Mouse (Mus musculus): ENCODE measurements at regions not wholly inside any gene's neighbourhood (a gene's known extent, or its start where the extent isn't known, plus 50 kb on each side); places are given as distances from the start of the nearest gene placed in this dataset.

DNA sequence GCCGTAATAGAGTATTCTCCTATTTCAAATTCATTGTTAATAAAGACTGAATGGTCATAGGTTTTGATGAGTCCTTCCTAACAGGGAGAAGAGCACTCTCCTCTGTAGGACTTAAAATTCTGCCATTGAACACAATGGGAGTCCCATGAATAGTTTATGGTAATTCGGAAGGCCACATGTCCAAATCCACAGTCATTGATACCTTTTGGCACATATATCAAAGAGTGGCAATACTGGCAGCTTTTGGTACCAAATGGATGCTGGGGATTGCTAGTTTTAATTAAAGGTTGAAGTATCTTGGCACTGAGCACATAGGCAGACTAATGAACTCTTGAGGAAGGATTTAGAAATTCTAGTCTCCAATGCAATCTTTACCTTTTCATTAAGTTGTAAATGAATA, 298.5 kb upstream of the Cadm2 start:
- no peak for TF ChIP-seq CTCF (IDR thresholded peaks at IDR 0.05)

DNA sequence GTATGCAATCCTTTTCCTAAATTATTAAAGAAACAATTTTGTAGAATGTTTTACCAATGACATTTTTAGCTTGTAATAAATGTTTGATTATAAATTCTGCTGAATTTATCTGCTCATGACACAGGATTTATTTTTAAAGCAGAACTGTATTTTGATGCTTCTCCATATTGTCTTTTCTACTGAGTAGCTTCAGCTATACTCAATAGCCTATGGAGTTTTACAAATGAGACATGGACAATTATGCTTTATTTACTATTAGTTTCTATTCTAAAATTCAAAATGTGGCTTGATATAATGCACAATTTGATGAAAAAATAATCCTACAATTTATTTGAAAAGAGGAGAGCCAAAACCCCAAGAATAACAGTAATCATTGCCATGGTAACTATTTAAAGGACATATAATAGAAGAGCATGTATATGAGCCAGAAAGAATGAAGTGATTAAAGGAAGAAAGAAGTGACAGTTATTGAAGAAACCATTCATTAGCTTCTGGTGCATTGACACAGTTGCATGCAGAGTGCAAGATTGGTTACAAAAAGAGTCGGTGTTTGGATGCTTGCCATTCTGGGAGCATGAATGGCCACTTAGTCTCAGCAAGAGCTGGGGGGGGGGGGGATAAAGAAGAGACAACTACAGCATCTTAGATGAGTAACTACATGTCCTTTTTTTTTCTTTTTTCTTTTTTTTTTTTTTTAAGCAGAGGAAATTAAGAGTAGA, 250.8 kb upstream of the Cadm2 start:
- 53% methylated on average over 1 of the region's 1 CpGs for WGBS
- intact Hi-C loops (cut with DNase I), result no loop called here
- Histone ChIP-seq H3K4me1 (ENCODE audit: control insufficient read depth, insufficient read depth, low read length) (no peaks in the 10 kb centered on the region), H3K4me3 (no peak overlapping the region), H3K79me2 (replicated peaks; ENCODE audit: control insufficient read depth, insufficient read depth, low read length) (no peaks in the 10 kb centered on the region), H3K36me3 (ENCODE audit: control insufficient read depth, insufficient read depth, low read length) (no peaks in the 10 kb centered on the region), H3K27me3 (ENCODE audit: control insufficient read depth, insufficient read depth, low read length) (no peaks in the 10 kb centered on the region), H3K9ac (ENCODE audit: low read depth, low read length) (no peak overlapping the region), H3K27ac (no peak overlapping the region)
- no peak for TF ChIP-seq CTCF (IDR thresholded peaks at IDR 0.05)
- no peak for TF ChIP-seq EP300 (IDR thresholded peaks at IDR 0.05; ENCODE audit: insufficient read depth, low read depth, low read length)
- TF ChIP-seq POLR2A (IDR thresholded peaks at IDR 0.05; ENCODE audit: insufficient read depth, low read depth, low read length), result no peak
- DNase-seq, result no peak

More for the DNA sequence above, 298.5 kb upstream of the Cadm2 start:
- Histone ChIP-seq H3K79me2 (replicated peaks; ENCODE audit: control insufficient read depth, insufficient read depth, low read length) (no peaks in the 10 kb centered on the region), H3K9ac (ENCODE audit: low read depth, low read length) (no peak overlapping the region), H3K27ac (no peak overlapping the region), H3K36me3 (ENCODE audit: control insufficient read depth, insufficient read depth, low read length) (no peaks in the 10 kb centered on the region), H3K4me1 (ENCODE audit: control insufficient read depth, insufficient read depth, low read length) (no peaks in the 10 kb centered on the region), H3K4me3 (no peak overlapping the region), H3K27me3 (ENCODE audit: control insufficient read depth, insufficient read depth, low read length) (no peaks in the 10 kb centered on the region)
- 84% methylated on average over 2 of the region's 2 CpGs for WGBS
- DNase-seq, result no peak
- intact Hi-C loops (cut with DNase I), result no loop called here

DNA sequence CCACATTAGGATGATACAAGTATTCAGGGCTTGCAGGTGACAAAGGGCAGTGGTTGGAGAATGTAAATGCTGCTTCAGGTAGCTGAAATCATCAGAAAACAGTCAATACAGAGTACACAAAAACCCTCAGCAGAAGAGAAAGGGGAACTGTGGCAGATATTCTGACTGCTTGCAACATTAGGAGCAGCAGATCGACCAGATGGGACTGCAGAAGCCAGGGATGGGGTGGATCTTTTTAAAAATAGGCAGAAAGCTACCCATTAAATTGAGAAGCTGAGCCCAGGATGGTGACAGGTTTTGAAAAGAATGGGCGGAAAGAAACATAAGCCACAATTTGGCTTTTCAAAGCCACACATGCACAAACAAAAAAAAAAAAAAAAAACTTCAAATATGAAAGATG, 229.5 kb upstream of the Cadm2 start:
- no peak for DNase-seq
- no peaks in the 10 kb centered on the region for H3K27me3 ChIP-seq (ENCODE audit: control insufficient read depth, insufficient read depth, low read length)
- H3K36me3 ChIP-seq (ENCODE audit: control insufficient read depth, insufficient read depth, low read length), result no peaks in the 10 kb centered on the region
- no peak overlapping the region for H3K27ac ChIP-seq
- H3K4me3 ChIP-seq, result no peak overlapping the region
- no peak overlapping the region for H3K9ac ChIP-seq (ENCODE audit: low read depth, low read length)
- 58% methylated on average over 2 of the region's 2 CpGs for WGBS
- no peaks in the 10 kb centered on the region for H3K79me2 ChIP-seq (replicated peaks; ENCODE audit: control insufficient read depth, insufficient read depth, low read length)
- TF ChIP-seq CTCF (IDR thresholded peaks at IDR 0.05) (no peak), EP300 (IDR thresholded peaks at IDR 0.05; ENCODE audit: insufficient read depth, low read depth, low read length) (no peak), POLR2A (IDR thresholded peaks at IDR 0.05; ENCODE audit: insufficient read depth, low read depth, low read length) (no peak)
- intact Hi-C loops (cut with DNase I), result no loop called here
- no peaks in the 10 kb centered on the region for H3K4me1 ChIP-seq (ENCODE audit: control insufficient read depth, insufficient read depth, low read length)

GRCm38 (mm10) chr16:67844481-67844880, 223.8 kb upstream of the Cadm2 start:
- no peaks in the 10 kb centered on the region for H3K4me1 ChIP-seq (ENCODE audit: control insufficient read depth, insufficient read depth, low read length)
- H3K27me3 ChIP-seq (ENCODE audit: control insufficient read depth, insufficient read depth, low read length), result no peaks in the 10 kb centered on the region; the same call in 1 of the 2 replicates
- H3K36me3 ChIP-seq (ENCODE audit: control insufficient read depth, insufficient read depth, low read length), result no peaks in the 10 kb centered on the region
- H3K79me2 ChIP-seq (replicated peaks; ENCODE audit: control insufficient read depth, insufficient read depth, low read length), result no peaks in the 10 kb centered on the region
- TF ChIP-seq CTCF (IDR thresholded peaks at IDR 0.05), result no peak
- no peak for TF ChIP-seq EP300 (IDR thresholded peaks at IDR 0.05; ENCODE audit: insufficient read depth, low read depth, low read length)
- TF ChIP-seq POLR2A (IDR thresholded peaks at IDR 0.05; ENCODE audit: insufficient read depth, low read depth, low read length), result no peak
- no peak overlapping the region for H3K9ac ChIP-seq (ENCODE audit: low read depth, low read length)
- intact Hi-C loops (cut with DNase I), result no loop called here
- 64% methylated on average over 5 of the region's 5 CpGs for WGBS
- no peak overlapping the region for H3K27ac ChIP-seq
- no peak overlapping the region for H3K4me3 ChIP-seq
- no peak for DNase-seq

GRCm38 (mm10) chr16:67797236-67797635, 176.5 kb upstream of the Cadm2 start:
- Histone ChIP-seq H3K36me3 (ENCODE audit: control insufficient read depth, insufficient read depth, low read length) (no peaks in the 10 kb centered on the region), H3K27me3 (ENCODE audit: control insufficient read depth, insufficient read depth, low read length) (no peaks in the 10 kb centered on the region), H3K4me1 (ENCODE audit: control insufficient read depth, insufficient read depth, low read length) (no peaks in the 10 kb centered on the region), H3K79me2 (replicated peaks; ENCODE audit: control insufficient read depth, insufficient read depth, low read length) (no peaks in the 10 kb centered on the region), H3K4me3 (no peak overlapping the region), H3K27ac (no peak overlapping the region), H3K9ac (ENCODE audit: low read depth, low read length) (no peak overlapping the region)
- no peak for TF ChIP-seq EP300 (IDR thresholded peaks at IDR 0.05; ENCODE audit: insufficient read depth, low read depth, low read length)
- TF ChIP-seq CTCF (IDR thresholded peaks at IDR 0.05), result no peak
- no peak for TF ChIP-seq POLR2A (IDR thresholded peaks at IDR 0.05; ENCODE audit: insufficient read depth, low read depth, low read length)
- DNase-seq, result no peak
- intact Hi-C loops (cut with DNase I), result no loop called here

GRCm38 (mm10) chr16:67776091-67776490, 155.4 kb upstream of the Cadm2 start:
- 43% methylated on average over 3 of the region's 3 CpGs for WGBS
- DNase-seq, result no peak

More at GRCm38 (mm10) chr16:67776091-67776490, 155.4 kb upstream of the Cadm2 start:
- TF ChIP-seq POLR2A (IDR thresholded peaks at IDR 0.05; ENCODE audit: insufficient read depth, low read depth, low read length), result no peak
- TF ChIP-seq CTCF (IDR thresholded peaks at IDR 0.05), result peak; percentile 59
- Histone ChIP-seq H3K79me2 (replicated peaks; ENCODE audit: control insufficient read depth, insufficient read depth, low read length) (no peaks in the 10 kb centered on the region), H3K36me3 (ENCODE audit: control insufficient read depth, insufficient read depth, low read length) (no peaks in the 10 kb centered on the region), H3K4me3 (no peak overlapping the region), H3K9ac (ENCODE audit: low read depth, low read length) (no peak overlapping the region), H3K4me1 (ENCODE audit: control insufficient read depth, insufficient read depth, low read length) (no peaks in the 10 kb centered on the region), H3K27ac (no peak overlapping the region), H3K27me3 (ENCODE audit: control insufficient read depth, insufficient read depth, low read length) (no peaks in the 10 kb centered on the region)
- intact Hi-C loops (cut with DNase I), result no loop called here
